Mouse (Mus musculus) lung, adult 2 months (tissue): ENCODE data around the gene Atg7. TPM values are rescaled to one million over a fixed set of nuclear protein-coding genes. Genes with fewer than 3 reads are reported as not detected.

Experiments used
- DNase-seq: peaks from one replicate; pipeline ENCODE4 v3.0.0; 2022
- H3K4me1 ChIP-seq: fragments of 200-500 bp; 2 replicates; pipeline ENCODE4 v1.6.1; 2011; ENCODE audit warnings: low read length; ENCODE audit not compliant: control insufficient read depth, insufficient read depth
- H3K4me3 ChIP-seq: fragments of 200-500 bp; replicated peaks from 2 replicates; pipeline ENCODE3; 2011; ENCODE audit warnings: low read depth, mild to moderate bottlenecking, control low read depth, low read length; ENCODE audit errors: extremely low read depth
- CTCF ChIP-seq: fragments of 200-500 bp; IDR thresholded peaks from 2 replicates; pipeline ENCODE4 v1.5.1; 2011; ENCODE audit warnings: mild to moderate bottlenecking, low read length, control low read depth; ENCODE audit not compliant: insufficient read depth
- POLR2A ChIP-seq: fragments of 200-500 bp; IDR thresholded peaks from 2 replicates; pipeline ENCODE4 v1.6.1; 2011; ENCODE audit warnings: low read depth, mild to moderate bottlenecking, control low read depth, low read length, borderline replicate concordance; ENCODE audit errors: extremely low read depth
- WGBS: fragments of 180-500 bp; shearing (Covaris S2); methylation state at CpG from one replicate; pipeline ENCODE4 v1.1.7; 2018; 5-methylcytosine and 5-hydroxymethylcytosine counted together
- polyA plus RNA-seq: library from polyadenylated mRNA; depleted of rRNA; stranded (reverse); fragments of >200 nt; gene quantifications from 2 replicates; pipeline ENCODE4 v1.2.3, GENCODE M21; 2012

Atg7 gene
- polyA plus RNA-seq, 1 experiment = 28.9 TPM

- TF ChIP-seq CTCF = no peak
- no peak for TF ChIP-seq POLR2A
- H3K4me1 ChIP-seq = no peaks in the 10 kb centered on the region
- 55% methylated on average over 3 of the region's 3 CpGs for WGBS
- DNase-seq = no peak
- H3K4me3 ChIP-seq = no peak overlapping the region
Observed at GRCm38 (mm10) chr6:114787606-114788005, 144.7 kb downstream of the Atg7 start.

GRCm38 (mm10) chr6:114788663-114789062 lies 145.8 kb downstream of the Atg7 start:
- Histone ChIP-seq H3K4me3 (no peak overlapping the region), H3K4me1 (no peaks in the 10 kb centered on the region)
- 81% methylated on average over 4 of the region's 4 CpGs for WGBS
- no peak for DNase-seq
- no peak for TF ChIP-seq POLR2A
- TF ChIP-seq CTCF = no peak

- H3K4me3 ChIP-seq = no peak overlapping the region
- TF ChIP-seq CTCF (no peak), POLR2A (no peak)
- no peaks in the 10 kb centered on the region for H3K4me1 ChIP-seq
- 69% methylated on average over 2 of the region's 2 CpGs for WGBS
- DNase-seq = no peak
Observed at GRCm38 (mm10) chr6:114790084-114790483, 147.2 kb downstream of the Atg7 start.

DNA sequence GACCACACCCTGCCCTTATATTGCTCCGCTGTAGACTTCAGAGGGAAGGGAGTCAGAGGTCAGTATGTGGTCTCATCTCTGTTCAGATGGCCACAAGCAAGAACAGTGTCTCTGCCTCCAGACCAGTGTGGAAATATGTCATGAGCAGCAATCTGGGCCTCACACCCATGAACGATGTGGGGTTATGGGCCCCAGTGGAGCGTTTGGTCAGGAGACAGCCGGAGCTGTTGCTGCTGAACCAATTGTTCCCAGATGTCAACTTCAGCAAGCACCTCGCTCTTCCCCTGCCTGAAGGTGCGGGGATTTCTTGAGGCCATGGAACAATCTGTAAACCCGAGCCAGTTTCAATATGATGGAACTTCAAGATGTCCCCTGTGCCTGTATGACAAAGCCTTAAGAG lies 148.0 kb downstream of the Atg7 start:
- WGBS = 88% methylated on average over 7 of the region's 7 CpGs
- no peak for TF ChIP-seq POLR2A
- no peak for TF ChIP-seq CTCF
- Histone ChIP-seq H3K4me3 (no peak overlapping the region), H3K4me1 (no peaks in the 10 kb centered on the region)
- DNase-seq = no peak

DNA sequence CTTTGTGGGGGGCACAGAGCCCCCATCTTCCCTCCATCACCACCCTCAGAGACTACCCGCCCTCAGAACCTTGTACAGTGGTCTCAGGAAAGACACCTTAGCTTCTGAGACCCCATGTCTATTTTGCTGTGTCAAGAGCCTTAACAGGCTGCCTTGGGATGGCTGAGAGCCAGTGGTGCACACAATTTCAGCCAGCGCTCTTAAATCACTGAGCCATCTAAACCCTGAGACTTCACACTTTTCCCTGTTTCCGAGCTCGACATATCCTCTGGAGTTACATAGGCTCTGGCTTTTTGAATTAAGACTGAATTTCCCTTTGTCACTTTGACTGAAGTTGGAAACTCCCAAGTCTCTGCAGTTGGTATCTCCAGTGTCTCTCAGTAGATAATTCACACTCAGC lies 148.9 kb downstream of the Atg7 start:
- WGBS = 96% methylated on average over 4 of the region's 4 CpGs
- no peak for TF ChIP-seq CTCF
- TF ChIP-seq POLR2A = no peak
- DNase-seq = no peak
- no peaks in the 10 kb centered on the region; the same call in 1 of the 2 replicates for H3K4me1 ChIP-seq
- no peak overlapping the region for H3K4me3 ChIP-seq

DNA sequence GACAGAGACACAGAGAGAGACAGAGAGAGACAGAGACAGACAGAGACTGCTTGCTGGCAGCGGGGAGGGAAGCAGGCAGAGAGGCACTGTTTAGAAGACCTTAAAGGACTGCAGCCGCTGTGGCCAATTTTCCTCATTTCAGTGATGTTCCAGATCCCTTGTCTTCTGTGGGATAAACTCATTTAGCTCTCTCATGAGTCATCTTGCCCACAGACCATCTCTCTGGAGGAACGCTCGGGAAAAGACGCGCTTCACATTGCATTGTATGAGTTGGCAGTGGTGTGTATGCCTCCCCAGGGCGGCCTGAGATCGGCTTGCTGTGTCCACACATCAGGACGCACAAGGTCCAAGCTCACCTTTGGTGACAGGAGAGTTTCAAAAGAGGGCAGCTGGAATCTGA lies 151.8 kb downstream of the Atg7 start:
- 94% methylated on average over 9 of the region's 9 CpGs for WGBS
- TF ChIP-seq CTCF (no peak), POLR2A (no peak)
- no peaks in the 10 kb centered on the region; the same call in 1 of the 2 replicates for H3K4me1 ChIP-seq
- DNase-seq = no peak
- no peak overlapping the region for H3K4me3 ChIP-seq

GRCm38 (mm10) chr6:114795706-114796325 lies 152.9 kb downstream of the Atg7 start:
- no peaks in the 10 kb centered on the region; the same call in 1 of the 2 replicates for H3K4me1 ChIP-seq
- no peak for DNase-seq
- H3K4me3 ChIP-seq = no peak overlapping the region
- 78% methylated on average over 7 of the region's 7 CpGs for WGBS
- no peak for TF ChIP-seq CTCF

DNA sequence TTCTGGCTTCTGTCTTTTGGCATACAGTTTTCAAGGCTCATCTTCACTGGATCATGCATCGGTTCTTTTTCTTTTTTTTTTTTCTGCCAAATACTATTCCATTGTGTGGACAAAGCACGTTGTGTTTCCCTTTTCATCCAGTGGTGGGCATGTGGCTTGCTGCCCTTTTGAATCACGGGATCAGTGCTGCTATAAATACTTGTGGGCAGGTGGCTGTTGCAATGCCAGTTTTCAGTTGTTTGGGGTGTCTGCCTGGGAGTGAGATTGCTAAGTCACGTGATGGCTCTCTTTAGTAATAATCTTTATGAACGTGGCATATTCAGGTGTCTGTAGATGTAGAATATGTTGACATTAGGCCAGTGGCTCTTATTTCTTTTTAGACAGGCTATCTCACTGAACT lies 155.0 kb downstream of the Atg7 start:
- Histone ChIP-seq H3K4me3 (no peak overlapping the region), H3K4me1 (no peaks in the 10 kb centered on the region; the same call in 1 of the 2 replicates)
- TF ChIP-seq CTCF = no peak
- no peak for TF ChIP-seq POLR2A
- no peak for DNase-seq
- 58% methylated on average over 5 of the region's 5 CpGs for WGBS

DNA sequence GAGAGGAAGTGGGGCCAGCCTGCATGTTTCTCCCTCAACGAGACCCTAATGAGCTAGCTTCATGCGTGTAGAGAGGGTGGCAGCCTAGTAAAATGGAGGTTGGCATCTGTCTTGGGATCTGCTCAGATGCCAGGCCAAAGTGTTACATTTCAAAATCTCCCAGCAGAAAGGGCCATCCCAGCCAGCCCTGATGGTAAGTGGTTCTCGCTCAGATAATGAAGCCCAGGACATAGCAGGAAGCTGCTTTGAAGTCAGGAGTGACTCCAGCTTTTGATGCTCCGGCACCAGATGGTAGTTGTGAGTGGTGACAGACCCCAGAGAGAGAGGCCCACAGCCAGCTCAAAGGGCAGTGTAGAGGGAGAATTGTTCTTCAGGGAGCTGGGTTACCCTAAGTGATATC lies 155.8 kb downstream of the Atg7 start:
- TF ChIP-seq POLR2A = no peak
- no peak for TF ChIP-seq CTCF
- no peak for DNase-seq
- 75% methylated on average over 4 of the region's 4 CpGs for WGBS

DNA sequence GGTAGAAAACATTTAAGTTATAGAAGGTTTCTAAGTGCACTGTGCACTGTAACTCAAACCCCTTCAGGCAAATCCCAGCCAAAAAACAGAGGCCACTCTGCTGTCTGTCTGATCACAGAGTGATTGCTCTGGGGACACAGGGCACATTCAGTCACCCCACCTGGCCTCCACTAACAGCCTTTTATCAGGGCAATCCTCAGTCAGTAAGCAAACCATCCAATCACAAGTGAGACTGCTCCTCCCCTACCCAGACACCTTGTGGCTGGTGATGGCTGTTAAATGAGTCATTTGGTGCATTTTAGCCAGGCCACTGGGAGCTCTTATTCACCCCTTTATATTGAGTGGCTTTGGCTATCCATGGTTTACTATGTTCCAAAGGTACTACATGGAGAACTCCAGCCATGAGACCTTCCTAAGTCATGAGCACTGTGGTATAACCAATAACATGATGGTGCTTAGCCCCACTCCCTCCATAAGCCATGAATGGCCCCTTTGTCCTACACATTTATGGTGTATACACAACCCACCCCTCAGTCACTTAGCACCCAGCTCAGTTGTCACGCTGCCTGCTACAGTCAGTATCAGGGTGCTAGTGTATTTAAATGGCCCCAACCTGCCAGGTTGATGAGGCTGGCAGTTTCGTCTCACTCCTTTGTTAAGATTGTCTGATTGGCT lies 157.5 kb downstream of the Atg7 start:
- DNase-seq = no peak
- H3K4me3 ChIP-seq = no peak overlapping the region
- H3K4me1 ChIP-seq = no peaks in the 10 kb centered on the region; the same call in 1 of the 2 replicates
- WGBS = 90% methylated on average over 2 of the region's 2 CpGs
- TF ChIP-seq POLR2A (no peak), CTCF (no peak)

More for the DNA sequence above, 155.8 kb downstream of the Atg7 start:
- Histone ChIP-seq H3K4me3 (no peak overlapping the region), H3K4me1 (no peaks in the 10 kb centered on the region; the same call in 1 of the 2 replicates)
